Mouse (Mus musculus): Measurements from ENCODE around the gene Ambp.

GRCm38 (mm10) chr4:63199366-63199765, 44.8 kb upstream of the Ambp start:
- TF ChIP-seq POLR2A (IDR thresholded peaks at IDR 0.05; ENCODE audit: extremely low read depth, insufficient read depth, low read length) (no peak), CTCF (IDR thresholded peaks at IDR 0.05; ENCODE audit: low read depth, low read length) (no peak)

All from liver, adult 2 months (tissue).